Mouse (Mus musculus) bone marrow, adult 2 months (tissue): Measurements from ENCODE around the gene Stard13. TPM values are rescaled to one million over a fixed set of nuclear protein-coding genes. Genes with fewer than 3 reads are reported as not detected.

Source experiments
- H3K27ac ChIP-seq: fragments of 200-500 bp; 2 replicates; pipeline ENCODE4 v1.5.1; 2012; ENCODE audit warnings: low read depth, mild to moderate bottlenecking, control low read depth, inconsistent platforms, low read length; ENCODE audit not compliant: control insufficient read depth, poor library complexity, insufficient read depth
- H3K4me1 ChIP-seq: fragments of 200-500 bp; 2 replicates; pipeline ENCODE4 v1.6.1; 2011; ENCODE audit warnings: low read length; ENCODE audit not compliant: control insufficient read depth, insufficient read depth
- H3K4me3 ChIP-seq: fragments of 200-500 bp; replicated peaks from 2 replicates; pipeline ENCODE3; 2011; ENCODE audit warnings: mild to moderate bottlenecking, low read depth, low read length, control low read depth; ENCODE audit not compliant: control insufficient read depth
- CTCF ChIP-seq: fragments of 200-500 bp; IDR thresholded peaks from 2 replicates; pipeline ENCODE4 v1.5.1; 2011; ENCODE audit warnings: low read length, control low read depth; ENCODE audit not compliant: control insufficient read depth, insufficient read depth
- POLR2A ChIP-seq: fragments of 200-500 bp; IDR thresholded peaks from 2 replicates; pipeline ENCODE4 v1.6.1; 2011; ENCODE audit warnings: low read depth, mild to moderate bottlenecking, control low read depth, low read length, borderline replicate concordance; ENCODE audit not compliant: control insufficient read depth
- WGBS: fragments of 180-500 bp; shearing (Covaris S2); methylation state at CpG from one replicate; pipeline ENCODE4 v1.1.7; 2018; 5-methylcytosine and 5-hydroxymethylcytosine counted together
- polyA plus RNA-seq: library from polyadenylated mRNA; stranded (reverse); fragments of >200 nt; gene quantifications from 2 replicates; pipeline ENCODE4 v1.2.4, GENCODE M21; 2011; ENCODE audit warnings: low replicate concordance; ENCODE audit not compliant: missing spikeins, insufficient read depth, insufficient read length

Stard13 gene
- polyA plus RNA-seq, 1 experiment = 0.80 TPM

- H3K4me1 ChIP-seq = no peaks in the 10 kb centered on the region
- no peak overlapping the region for H3K27ac ChIP-seq
- TF ChIP-seq POLR2A (no peak), CTCF (no peak)
- WGBS = 75% methylated on average over 5 of the region's 5 CpGs
- no peak overlapping the region for H3K4me3 ChIP-seq
Observed at GRCm38 (mm10) chr5:151236411-151236810, 2.8 kb upstream of the Stard13 start.

DNA sequence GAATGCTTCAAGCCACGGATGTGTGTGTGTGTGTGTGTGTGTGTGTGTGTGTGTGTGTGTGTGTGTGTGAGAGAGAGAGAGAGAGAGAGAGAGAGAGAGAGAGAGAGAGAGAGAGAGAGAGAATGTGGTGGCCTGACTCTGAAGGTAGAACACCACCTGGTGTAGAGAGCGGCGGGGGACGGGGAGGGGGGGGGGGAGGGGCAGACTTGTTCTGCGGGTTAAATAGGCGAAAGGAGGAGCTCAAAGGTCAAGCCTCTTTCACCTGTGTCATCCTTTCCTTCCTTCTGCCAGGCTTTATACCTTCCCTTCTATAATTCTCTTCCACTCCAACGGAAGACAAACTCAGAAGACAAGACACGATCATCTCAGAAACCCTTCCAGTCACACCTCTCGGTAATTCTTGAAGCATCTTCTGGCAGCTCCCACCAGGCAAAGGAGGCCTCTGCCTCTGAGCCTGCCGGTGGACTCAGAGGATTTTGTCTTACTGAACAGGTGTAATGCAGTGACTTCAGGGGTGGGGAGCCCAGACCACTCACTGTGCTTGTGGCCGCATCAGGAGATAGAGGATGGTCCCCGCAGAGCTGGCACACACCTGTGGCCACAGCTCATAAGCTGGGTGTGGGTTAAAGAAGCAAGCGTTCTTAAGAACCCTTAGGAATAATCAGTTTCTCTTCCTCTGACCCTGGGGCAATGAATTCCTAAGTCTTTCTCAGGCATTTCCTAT is 898 bp downstream of the Stard13 start:
- TF ChIP-seq CTCF (no peak), POLR2A (no peak)
- H3K4me1 ChIP-seq = no peaks in the 10 kb centered on the region
- H3K4me3 ChIP-seq = no peak overlapping the region
- no peak overlapping the region for H3K27ac ChIP-seq
- 45% methylated on average over 10 of the region's 13 CpGs for WGBS

DNA sequence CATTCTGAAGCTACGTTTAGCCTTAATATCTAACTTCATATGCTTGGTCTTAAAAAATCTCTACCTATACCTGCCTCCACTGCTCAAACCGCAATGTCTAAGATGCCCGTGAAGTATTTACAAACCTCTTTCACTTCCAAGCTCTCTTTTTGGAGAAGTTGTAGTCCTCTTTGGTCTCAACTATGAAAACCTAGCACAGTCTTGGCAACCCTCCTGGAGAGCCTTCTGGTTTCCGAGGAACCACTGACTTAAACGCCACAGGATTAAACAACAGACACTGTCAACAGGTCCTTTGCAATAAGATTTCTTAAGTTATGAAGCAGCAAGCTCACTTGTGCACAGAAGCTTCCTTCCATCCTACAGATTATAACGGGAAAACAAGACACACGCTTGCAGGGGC is 1.8 kb downstream of the Stard13 start:
- Histone ChIP-seq H3K4me1 (no peaks in the 10 kb centered on the region), H3K4me3 (no peak overlapping the region), H3K27ac (no peak overlapping the region)
- 81% methylated on average over 7 of the region's 7 CpGs for WGBS
- no peak for TF ChIP-seq CTCF
- TF ChIP-seq POLR2A = no peak

GRCm38 (mm10) chr5:151231411-151231810 is 2.2 kb downstream of the Stard13 start:
- no peak for TF ChIP-seq POLR2A
- TF ChIP-seq CTCF = no peak
- 75% methylated on average over 4 of the region's 4 CpGs for WGBS
- Histone ChIP-seq H3K4me3 (no peak overlapping the region), H3K27ac (no peak overlapping the region), H3K4me1 (no peaks in the 10 kb centered on the region)

- TF ChIP-seq CTCF = no peak
- no peak for TF ChIP-seq POLR2A
- Histone ChIP-seq H3K27ac (no peak overlapping the region), H3K4me3 (no peak overlapping the region), H3K4me1 (no peaks in the 10 kb centered on the region)
- 86% methylated on average over 4 of the region's 4 CpGs for WGBS
Observed at GRCm38 (mm10) chr5:151230427-151230826, 3.2 kb downstream of the Stard13 start.

DNA sequence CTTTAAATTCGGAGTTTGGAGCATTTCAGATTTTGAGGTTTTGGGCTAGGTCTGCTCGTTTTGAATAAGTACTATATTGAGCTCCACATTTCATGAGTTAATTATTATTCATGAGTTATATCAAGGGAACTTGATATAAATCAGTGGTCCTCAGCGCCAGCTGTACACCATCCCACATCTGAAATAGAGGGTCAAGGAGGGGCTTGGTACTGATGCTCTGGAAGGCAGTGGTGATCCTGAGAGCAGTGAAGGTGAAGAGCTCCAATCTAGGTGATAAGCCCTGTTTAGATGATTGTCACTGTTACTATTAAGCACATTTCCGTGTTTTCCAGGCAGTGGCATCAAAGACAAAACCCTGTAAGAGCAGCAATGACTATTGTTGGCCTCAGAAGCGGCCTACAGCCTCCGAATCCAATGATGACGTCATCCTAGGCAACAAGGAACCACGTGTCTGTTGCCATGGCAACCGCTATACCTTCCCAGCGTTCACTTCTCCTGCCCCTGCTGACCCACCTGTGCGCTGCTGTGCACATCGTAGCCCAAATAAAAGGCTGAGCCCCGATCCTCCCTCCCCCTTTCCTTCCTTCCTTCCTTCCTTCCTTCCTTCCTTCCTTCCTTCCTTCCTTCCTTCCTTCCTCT is 5.2 kb downstream of the Stard13 start:
- Histone ChIP-seq H3K4me3 (no peak overlapping the region), H3K4me1 (no peaks in the 10 kb centered on the region), H3K27ac (no peak overlapping the region)
- TF ChIP-seq CTCF (no peak), POLR2A (no peak)
- 73% methylated on average over 13 of the region's 13 CpGs for WGBS

- WGBS = 75% methylated on average over 4 of the region's 4 CpGs
- TF ChIP-seq POLR2A (no peak), CTCF (no peak)
- no peaks in the 10 kb centered on the region for H3K4me1 ChIP-seq
- H3K27ac ChIP-seq = no peak overlapping the region
- H3K4me3 ChIP-seq = no peak overlapping the region
Observed at GRCm38 (mm10) chr5:151223696-151224366, 9.8 kb downstream of the Stard13 start.

DNA sequence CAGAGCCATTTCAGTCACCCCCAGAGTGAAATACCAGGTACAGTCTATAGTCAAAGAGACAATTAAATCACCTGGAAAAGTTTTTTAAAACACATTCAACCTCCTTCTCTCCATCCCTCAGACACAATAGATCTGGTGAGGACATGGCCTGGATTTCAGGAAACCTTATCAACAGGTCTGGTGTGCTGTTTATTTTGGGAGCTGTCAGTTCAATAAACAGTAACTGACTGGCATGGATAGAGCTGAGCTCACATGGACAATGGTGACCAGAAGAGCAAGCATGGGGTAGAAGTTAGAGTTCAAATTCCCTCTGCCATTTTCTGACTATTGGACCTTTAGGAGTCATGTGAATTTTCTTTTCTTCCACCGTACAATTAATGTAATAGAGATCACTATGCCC is 10.8 kb downstream of the Stard13 start:
- Histone ChIP-seq H3K4me1 (no peaks in the 10 kb centered on the region), H3K27ac (no peak overlapping the region), H3K4me3 (no peak overlapping the region)
- 78% methylated on average over 1 of the region's 1 CpGs for WGBS
- TF ChIP-seq POLR2A (no peak), CTCF (no peak)
